Mouse (Mus musculus) embryonic facial prominence, embryonic 12.5 days (tissue): ENCODE measurements around the gene Myl9. TPM values are rescaled to one million over a fixed set of nuclear protein-coding genes. Genes with fewer than 3 reads are reported as not detected.

Experiments
- ATAC-seq: fragments of 200-750 bp; cut with Nextera tagmentation; 2 replicates; pipeline ENCODE4 v1.8.0; 2017; ENCODE audit not compliant: insufficient number of reproducible peaks, insufficient read depth, low FRiP score, low TSS enrichment
- H3K27ac ChIP-seq: fragments of 300-500 bp; sonication (generic); 2 replicates; pipeline ENCODE4 v1.5.1; 2016; ENCODE audit warnings: mild to moderate bottlenecking
- H3K27me3 ChIP-seq: fragments of 300-500 bp; sonication (generic); 2 replicates; pipeline ENCODE4 v1.6.1; 2016; ENCODE audit warnings: mild to moderate bottlenecking, moderate library complexity
- H3K36me3 ChIP-seq: fragments of 300-500 bp; sonication (generic); 2 replicates; pipeline ENCODE4 v1.6.1; 2016; ENCODE audit warnings: mild to moderate bottlenecking
- H3K4me1 ChIP-seq: fragments of 300-500 bp; sonication (generic); 2 replicates; pipeline ENCODE4 v1.6.1; 2016
- H3K4me2 ChIP-seq: fragments of 300-500 bp; sonication (generic); replicated peaks from 2 replicates; pipeline ENCODE4 v1.6.1; 2016; ENCODE audit warnings: mild to moderate bottlenecking, moderate library complexity
- H3K4me3 ChIP-seq: fragments of 300-500 bp; sonication (generic); 2 replicates; pipeline ENCODE4 v1.5.1; 2016; ENCODE audit warnings: mild to moderate bottlenecking
- H3K9ac ChIP-seq: fragments of 300-500 bp; sonication (generic); 2 replicates; pipeline ENCODE4 v1.6.1; 2016; ENCODE audit warnings: mild to moderate bottlenecking, moderate library complexity
- H3K9me3 ChIP-seq: fragments of 300-500 bp; sonication (generic); 2 replicates; pipeline ENCODE4 v1.6.1; 2016; ENCODE audit warnings: mild to moderate bottlenecking, moderate library complexity
- WGBS: fragments of 180-500 bp; shearing (Covaris S2); methylation state at CpG from one replicate; pipeline ENCODE4 v1.1.7; 2016; 5-methylcytosine and 5-hydroxymethylcytosine counted together
- polyA plus RNA-seq: library from polyadenylated mRNA; unstranded; fragments of >200 nt; fragmentation: Nextera tagmentation; extraction: Ambion mirVana; gene quantifications from 2 replicates; pipeline ENCODE4 v1.2.1, GENCODE M21; 2016

Gene Myl9
- polyA plus RNA-seq, 1 experiment from 2014 or later: 182 TPM

DNA sequence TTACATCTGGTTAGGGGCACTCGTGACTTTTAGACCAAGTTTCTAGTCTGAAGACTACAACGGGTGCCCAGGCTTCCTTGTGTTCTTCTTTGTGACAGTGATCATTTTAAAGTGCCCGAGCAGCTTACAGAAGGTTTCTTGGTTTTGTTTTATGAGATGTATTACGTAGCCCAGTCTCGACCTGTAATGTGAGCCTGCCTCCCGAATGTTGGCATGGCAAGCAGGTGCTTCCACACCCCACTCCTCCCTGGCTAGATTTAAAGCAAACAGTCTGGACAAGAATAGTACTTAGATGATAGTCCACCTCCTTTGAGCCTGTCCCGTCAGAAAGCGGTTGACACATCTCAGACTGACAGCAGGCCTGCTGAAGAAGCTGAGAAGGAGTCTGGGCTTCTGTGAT, 9.6 kb upstream of the Myl9 start:
- 76% methylated on average over 8 of the region's 8 CpGs for WGBS
- H3K36me3 ChIP-seq: peaks cover 41% of the 10 kb centered on the region
- no peak for ATAC-seq

DNA sequence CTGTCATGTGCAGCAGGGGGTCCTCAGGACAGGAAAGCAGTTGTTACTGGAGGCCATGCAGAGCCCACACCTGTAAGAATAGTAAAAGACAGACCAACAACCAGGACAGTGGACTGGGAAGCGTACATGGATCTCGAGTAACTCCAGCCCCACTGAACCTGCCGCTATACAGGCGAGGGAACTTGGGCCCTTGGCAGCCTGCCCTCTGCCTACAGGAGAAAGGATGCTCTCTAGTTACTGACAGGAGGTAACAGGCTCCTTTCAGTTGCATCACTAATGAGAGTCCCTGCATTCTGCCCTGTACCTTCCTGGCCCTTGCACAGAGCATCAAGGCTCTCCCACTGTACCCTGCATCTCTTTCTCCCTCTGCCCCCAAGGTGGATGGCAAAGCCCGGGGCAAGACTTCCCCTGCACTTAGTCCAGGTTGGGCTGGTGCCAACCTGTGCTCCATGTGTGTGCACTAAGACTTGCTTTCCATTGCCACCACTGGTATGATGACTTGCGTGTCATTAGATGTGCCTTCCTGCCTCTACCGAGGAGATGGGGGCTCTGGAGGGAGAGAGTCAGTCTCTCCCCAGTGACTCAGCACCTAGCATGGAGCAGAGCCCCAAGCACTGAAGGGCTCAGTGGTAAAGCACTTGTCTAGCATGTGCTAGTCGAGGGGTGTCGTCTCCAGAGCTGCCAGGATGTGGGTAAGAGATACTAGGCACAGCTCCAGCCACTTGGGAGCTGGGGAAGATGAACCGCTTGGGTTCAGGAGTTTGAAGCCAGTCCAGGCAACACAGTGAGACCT, 8.8 kb upstream of the Myl9 start:
- Histone ChIP-seq H3K27ac (no peak overlapping the region), H3K9me3 (no peaks in the 10 kb centered on the region), H3K36me3 (peaks cover 33% of the 10 kb centered on the region), H3K4me1 (0 out of 2 replicates have a peak, but pooled peaks cover 6% of the 10 kb centered on the region), H3K4me3 (no peak overlapping the region), H3K4me2 (no peak overlapping the region), H3K9ac (no peak overlapping the region), H3K27me3 (no peaks in the 10 kb centered on the region)
- no peak for ATAC-seq
- 77% methylated on average over 10 of the region's 10 CpGs for WGBS

More for the DNA sequence above, 9.6 kb upstream of the Myl9 start:
- Histone ChIP-seq H3K9ac (no peak overlapping the region), H3K27ac (no peak overlapping the region), H3K27me3 (no peaks in the 10 kb centered on the region), H3K4me1 (0 out of 2 replicates have a peak, but pooled peaks cover 6% of the 10 kb centered on the region), H3K9me3 (no peaks in the 10 kb centered on the region), H3K4me2 (no peak overlapping the region), H3K4me3 (no peak overlapping the region)

DNA sequence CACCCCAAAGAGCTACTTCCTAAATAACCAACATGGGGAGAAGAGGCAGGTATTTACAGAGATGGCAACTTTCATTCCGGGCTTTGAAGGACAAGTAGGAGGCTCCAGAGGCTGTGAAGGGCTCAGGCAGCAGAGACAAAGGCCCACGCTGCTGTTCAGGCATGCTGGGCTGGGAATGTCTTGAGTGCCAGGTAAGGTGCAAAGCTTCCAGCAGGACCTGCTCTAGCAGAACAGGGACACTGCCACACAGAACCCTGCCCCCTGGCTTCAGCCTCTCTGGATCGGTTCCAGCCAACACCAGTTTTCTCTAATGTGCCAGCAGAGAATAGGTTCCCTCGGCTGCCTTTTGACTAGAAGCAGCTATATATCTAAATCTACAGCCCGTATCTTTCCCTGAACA, 8.1 kb upstream of the Myl9 start:
- H3K36me3 ChIP-seq: peaks cover 26% of the 10 kb centered on the region
- no peak for ATAC-seq
- H3K4me1 ChIP-seq: 0 out of 2 replicates have a peak, but pooled peaks cover 6% of the 10 kb centered on the region
- H3K4me2 ChIP-seq: no peak overlapping the region
- no peak overlapping the region for H3K4me3 ChIP-seq
- no peak overlapping the region for H3K27ac ChIP-seq
- 76% methylated on average over 5 of the region's 5 CpGs for WGBS
- H3K27me3 ChIP-seq: no peaks in the 10 kb centered on the region
- no peaks in the 10 kb centered on the region for H3K9me3 ChIP-seq
- no peak overlapping the region for H3K9ac ChIP-seq

DNA sequence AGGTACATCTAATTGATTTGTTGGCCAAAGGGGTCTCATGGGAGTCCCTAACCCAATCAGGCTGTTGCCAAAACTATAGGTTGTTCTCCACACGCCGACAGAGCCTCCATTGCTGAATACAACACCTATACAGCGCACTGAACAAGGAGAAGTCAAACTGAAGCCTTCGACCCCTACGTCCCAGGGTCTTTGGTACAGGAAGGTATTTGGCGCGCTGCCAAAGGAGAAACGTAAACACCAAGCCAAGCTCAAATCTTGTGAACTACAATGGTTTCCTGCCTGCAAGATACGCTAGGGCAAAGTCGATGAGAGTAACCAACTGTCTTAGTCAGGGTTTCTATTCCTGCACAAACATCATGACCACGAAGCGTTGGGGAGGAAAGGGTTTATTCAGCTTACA, 5.9 kb upstream of the Myl9 start:
- Histone ChIP-seq H3K4me1 (peaks cover 6% of the 10 kb centered on the region; the same call in 1 of the 2 replicates), H3K27ac (no peak overlapping the region), H3K36me3 (peaks cover 4% of the 10 kb centered on the region; the same call in 1 of the 2 replicates), H3K4me2 (no peak overlapping the region), H3K4me3 (no peak overlapping the region), H3K27me3 (no peaks in the 10 kb centered on the region), H3K9ac (no peak overlapping the region), H3K9me3 (no peaks in the 10 kb centered on the region)
- WGBS: 80% methylated on average over 12 of the region's 12 CpGs
- no peak for ATAC-seq

DNA sequence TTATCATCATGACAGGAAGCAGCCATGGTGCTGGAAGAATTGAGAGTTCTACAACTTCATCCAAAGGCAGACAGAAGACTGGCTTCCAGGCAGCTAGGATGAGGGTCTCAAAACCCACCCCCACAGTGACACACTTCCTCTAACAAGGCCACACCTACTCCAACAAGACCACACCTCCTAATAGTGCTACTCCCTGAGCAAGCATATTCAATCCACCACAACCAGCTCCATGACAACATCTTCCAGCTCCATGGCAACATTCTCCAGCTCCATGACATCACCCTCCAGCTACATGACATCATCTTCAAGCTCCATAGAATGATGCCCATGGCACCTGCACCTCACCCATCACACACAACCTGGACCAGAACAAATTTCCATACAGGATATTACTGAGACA, 1.8 kb upstream of the Myl9 start:
- no peaks in the 10 kb centered on the region for H3K36me3 ChIP-seq
- no peak for ATAC-seq

DNA sequence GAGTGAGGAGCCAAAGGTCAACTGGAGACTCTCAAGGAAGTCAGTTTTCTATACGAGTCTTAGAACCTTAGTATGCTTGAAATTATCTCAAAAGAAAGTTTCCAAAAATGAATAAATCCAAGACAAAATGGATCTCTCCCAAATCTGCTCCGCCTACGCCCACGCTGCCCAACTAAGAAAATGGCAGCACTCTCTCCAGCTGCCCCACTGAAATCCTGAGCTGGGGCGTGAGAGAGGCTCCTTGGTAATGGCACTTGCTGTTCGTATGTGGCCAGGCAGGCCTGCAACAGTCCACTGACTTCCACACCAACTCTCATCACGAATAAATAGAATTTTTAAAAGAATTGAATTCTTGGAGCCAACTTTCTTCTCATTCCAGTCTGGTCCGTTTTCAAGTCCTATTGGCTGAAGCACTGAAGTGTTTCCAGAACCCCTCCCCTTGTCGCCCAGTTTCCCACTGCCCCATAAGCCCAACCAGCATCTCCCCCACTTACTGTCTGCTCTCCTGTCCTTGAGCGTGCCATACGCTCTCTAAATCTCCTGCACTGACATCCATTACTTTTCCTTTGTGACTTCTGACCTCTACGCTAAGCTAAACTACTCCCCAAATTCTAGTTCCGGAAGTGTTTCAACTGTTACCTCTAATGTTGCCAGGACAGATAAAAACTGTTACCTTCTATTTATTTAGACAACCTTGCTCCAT, 1.0 kb upstream of the Myl9 start:
- WGBS: 71% methylated on average over 13 of the region's 13 CpGs

More for the DNA sequence above, 1.8 kb upstream of the Myl9 start:
- Histone ChIP-seq H3K4me3 (no peak overlapping the region), H3K27ac (no peak overlapping the region), H3K27me3 (no peaks in the 10 kb centered on the region), H3K4me1 (peaks cover 18% of the 10 kb centered on the region), H3K9me3 (no peaks in the 10 kb centered on the region), H3K9ac (no peak overlapping the region), H3K4me2 (no peak overlapping the region)

DNA sequence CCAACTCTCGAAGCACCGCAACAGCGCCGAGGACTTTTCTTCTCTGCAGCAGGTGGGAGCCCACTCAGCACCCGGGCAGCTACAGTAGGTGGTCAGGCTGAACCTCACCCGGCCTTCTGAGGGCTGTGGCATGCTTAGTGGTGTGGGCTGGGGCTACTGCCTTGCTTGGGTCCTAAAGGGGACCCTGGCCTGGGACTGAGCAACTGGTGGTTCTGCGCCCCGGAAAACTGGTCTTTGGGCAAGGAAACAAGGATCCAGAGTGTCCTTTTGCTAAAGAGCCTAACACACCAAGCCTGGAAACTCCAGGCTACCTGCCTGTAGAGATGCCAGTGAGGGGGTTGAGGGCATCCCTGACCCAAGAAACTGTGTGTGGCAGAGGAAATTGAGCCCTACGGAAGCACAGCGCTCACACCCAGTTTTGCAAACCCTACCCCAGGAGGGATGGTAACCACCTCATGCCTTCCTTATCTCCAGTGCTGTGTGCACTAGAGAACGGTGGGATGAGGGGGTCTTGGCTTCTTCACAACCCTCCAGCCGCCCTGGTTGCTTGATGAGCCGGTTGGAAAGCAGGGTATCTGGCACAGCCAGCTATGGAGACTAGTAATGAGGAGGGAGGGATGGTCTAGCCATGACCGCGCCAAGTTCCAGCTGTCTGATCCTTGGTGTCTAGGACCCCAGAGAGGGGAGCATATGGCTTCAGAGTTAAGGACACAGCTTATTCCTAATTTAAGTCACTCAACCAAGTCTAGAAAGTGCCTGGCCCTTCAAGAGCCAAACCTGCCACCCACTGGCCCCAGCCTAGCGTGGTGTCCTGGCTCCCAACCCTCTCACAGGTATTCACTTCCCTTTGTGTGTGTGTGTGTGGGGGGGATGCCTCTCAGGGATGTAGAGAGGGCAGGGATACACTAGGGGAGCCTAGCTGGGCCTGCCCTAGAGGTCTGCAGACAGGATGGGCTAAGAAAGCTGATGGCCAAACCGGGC, 525 bp downstream of the Myl9 start:
- peak overlapping the region; percentile 63 for H3K4me2 ChIP-seq
- 33% methylated on average over 17 of the region's 17 CpGs for WGBS
- H3K9me3 ChIP-seq: no peaks in the 10 kb centered on the region
- no peaks in the 10 kb centered on the region for H3K27me3 ChIP-seq
- ATAC-seq: no peak
- peak overlapping the region; percentile 84 for H3K27ac ChIP-seq
- peak overlapping the region; percentile 35 for H3K4me3 ChIP-seq
- no peaks in the 10 kb centered on the region for H3K36me3 ChIP-seq
- H3K9ac ChIP-seq: peak overlapping the region; percentile 57
- H3K4me1 ChIP-seq: peaks cover 27% of the 10 kb centered on the region

More for the DNA sequence above, 1.0 kb upstream of the Myl9 start:
- Histone ChIP-seq H3K36me3 (no peaks in the 10 kb centered on the region), H3K27me3 (no peaks in the 10 kb centered on the region), H3K4me1 (peaks cover 21% of the 10 kb centered on the region), H3K9me3 (no peaks in the 10 kb centered on the region), H3K27ac (peak overlapping the region; percentile 84), H3K9ac (peak overlapping the region; percentile 57), H3K4me2 (peak overlapping the region; percentile 63), H3K4me3 (peak overlapping the region; percentile 35)
- no peak for ATAC-seq

DNA sequence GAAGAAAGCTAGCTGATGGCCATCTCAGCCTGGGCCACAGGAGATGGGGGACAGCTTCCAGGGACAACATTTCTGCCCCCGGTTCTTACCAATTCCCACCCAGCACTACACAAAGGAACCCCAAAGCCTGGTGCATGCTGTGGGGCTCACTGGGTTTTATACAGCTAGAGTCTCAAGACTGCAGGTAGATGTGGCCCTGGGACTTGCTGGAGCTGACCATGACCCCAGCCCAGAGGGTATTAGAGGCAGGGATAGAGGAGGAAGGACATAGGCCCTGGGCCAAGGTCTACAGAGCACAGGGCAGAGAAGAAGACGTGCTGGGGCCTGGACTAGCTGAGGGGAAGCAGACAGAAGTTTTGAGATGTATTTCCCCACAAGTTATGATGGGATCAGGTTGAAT, 1.7 kb downstream of the Myl9 start:
- Histone ChIP-seq H3K4me1 (peaks cover 31% of the 10 kb centered on the region), H3K27me3 (no peaks in the 10 kb centered on the region), H3K27ac (no peak overlapping the region), H3K4me2 (peak overlapping the region; percentile 12; the same call in 1 of the 2 replicates), H3K4me3 (0 out of 2 replicates have a peak overlapping the region, but pooled peaks have one; percentile 14), H3K9ac (no peak overlapping the region), H3K9me3 (no peaks in the 10 kb centered on the region), H3K36me3 (no peaks in the 10 kb centered on the region)
- ATAC-seq: no peak
- WGBS: 90% methylated on average over 2 of the region's 2 CpGs

DNA sequence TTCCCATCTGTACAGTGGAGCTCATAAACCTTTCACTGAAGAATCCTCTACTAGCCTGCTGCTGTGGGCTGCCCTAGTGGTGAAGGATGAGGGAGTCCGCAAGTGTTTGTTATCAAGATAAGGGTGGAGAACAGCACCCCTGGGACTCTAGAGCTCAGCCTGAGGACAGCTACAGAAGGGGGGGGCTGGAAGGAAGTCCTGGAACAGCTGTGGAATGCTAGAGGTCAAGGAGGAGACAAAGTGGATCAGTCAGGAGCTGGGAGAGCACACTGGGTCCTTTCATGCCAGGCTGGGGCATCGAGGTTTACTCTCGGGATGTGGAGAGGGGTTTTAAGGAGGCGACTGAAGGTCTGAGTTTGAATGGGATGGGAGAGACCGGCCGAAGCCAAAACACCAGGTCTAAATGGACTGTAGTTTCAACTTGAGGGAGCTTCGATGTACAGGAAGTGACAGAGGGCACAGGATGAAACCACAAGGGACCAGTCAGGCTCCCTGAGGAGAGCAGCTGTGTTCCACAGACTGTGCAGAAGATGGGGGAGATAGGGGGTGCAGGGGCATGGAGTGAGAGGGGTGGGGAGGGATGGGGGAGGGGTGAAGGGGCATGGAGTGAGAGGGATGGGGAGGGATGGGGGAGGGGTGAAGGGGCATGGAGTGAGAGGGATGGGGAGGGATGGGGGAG, 2.2 kb downstream of the Myl9 start:
- no peak for ATAC-seq
- Histone ChIP-seq H3K4me1 (peaks cover 31% of the 10 kb centered on the region), H3K27me3 (no peaks in the 10 kb centered on the region), H3K36me3 (no peaks in the 10 kb centered on the region), H3K27ac (no peak overlapping the region), H3K4me3 (peak overlapping the region; percentile 14; the same call in 1 of the 2 replicates), H3K4me2 (peak overlapping the region; percentile 12; the same call in 1 of the 2 replicates), H3K9ac (no peak overlapping the region), H3K9me3 (no peaks in the 10 kb centered on the region)
- 33% methylated on average over 7 of the region's 7 CpGs for WGBS

DNA sequence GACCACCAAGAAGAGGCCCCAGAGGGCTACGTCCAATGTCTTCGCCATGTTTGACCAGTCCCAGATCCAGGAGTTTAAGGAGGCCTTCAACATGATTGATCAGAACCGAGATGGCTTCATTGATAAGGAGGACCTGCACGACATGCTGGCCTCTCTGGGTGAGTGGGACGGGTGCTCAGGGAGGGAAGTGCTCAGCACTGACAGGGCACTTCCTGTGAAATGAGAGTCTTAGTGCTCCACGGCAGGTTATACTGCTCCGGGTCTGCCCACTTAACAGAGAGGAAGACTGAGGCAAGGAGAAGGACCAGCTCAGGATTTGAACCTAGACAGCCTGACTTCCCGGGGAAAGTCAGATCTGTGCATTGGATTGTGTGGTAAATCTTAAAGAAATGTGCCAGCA, 3.4 kb downstream of the Myl9 start:
- Histone ChIP-seq H3K9ac (no peak overlapping the region), H3K27me3 (no peaks in the 10 kb centered on the region), H3K9me3 (no peaks in the 10 kb centered on the region), H3K4me3 (no peak overlapping the region), H3K4me2 (no peak overlapping the region), H3K27ac (0 out of 2 replicates have a peak overlapping the region, but pooled peaks have one; percentile 17), H3K36me3 (no peaks in the 10 kb centered on the region), H3K4me1 (peaks cover 31% of the 10 kb centered on the region)
- WGBS: 82% methylated on average over 8 of the region's 8 CpGs
- ATAC-seq: no peak

DNA sequence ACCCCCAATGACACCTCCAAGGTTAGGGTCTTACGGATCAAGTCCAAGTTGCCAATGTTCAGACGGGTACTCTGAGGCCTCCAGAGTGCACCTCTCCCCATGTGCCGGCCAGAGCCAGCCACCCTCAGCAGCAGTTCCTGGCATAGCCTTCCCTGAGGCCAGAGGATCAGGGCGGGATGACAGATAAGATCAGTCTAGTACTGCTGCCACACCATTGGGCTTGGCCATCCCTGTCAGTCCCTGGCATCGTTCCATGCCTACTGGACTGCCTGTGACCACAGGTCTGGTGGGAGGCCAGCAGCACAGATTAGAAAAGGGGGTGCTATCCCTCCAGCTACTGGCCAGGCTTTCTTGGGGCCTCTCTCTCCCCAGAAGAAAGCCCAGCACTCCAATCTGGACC, 3.8 kb downstream of the Myl9 start:
- Histone ChIP-seq H3K4me2 (no peak overlapping the region), H3K36me3 (no peaks in the 10 kb centered on the region), H3K4me3 (no peak overlapping the region), H3K9ac (no peak overlapping the region), H3K27ac (no peak overlapping the region), H3K27me3 (no peaks in the 10 kb centered on the region), H3K9me3 (no peaks in the 10 kb centered on the region), H3K4me1 (peaks cover 31% of the 10 kb centered on the region)
- ATAC-seq: no peak
- 77% methylated on average over 5 of the region's 5 CpGs for WGBS
